Mouse (Mus musculus) A20 (cell line): ENCODE results near the gene Olfr1308.

ENCODE experiments used
- DNase-seq: peaks from one replicate; pipeline ENCODE4 v3.0.0-alpha.2; 2011; ENCODE audit warnings: low read depth, low spot score

Gene Olfr1308

GRCm38 (mm10) chr2:111964844-111965243, at the start of gene Olfr1308:
TSS of gene Olfr1308 (minus strand) at chr2:111964944.
- DNase-seq = no peak

GRCm38 (mm10) chr2:112012608-112013007, 47.9 kb upstream of the Olfr1308 start, which contains the start of gene Olfr1310:
TSS of gene Olfr1310 (minus strand) at chr2:112012708.
- no peak for DNase-seq

GRCm38 (mm10) chr2:111990181-111990580, 25.4 kb upstream of the Olfr1308 start, which contains the start of gene Olfr1309:
TSS of gene Olfr1309 (minus strand) at chr2:111990281.
- no peak for DNase-seq

GRCm38 (mm10) chr2:111949340-111949739, 15.4 kb downstream of the Olfr1308 start, which contains the start of gene Olfr1307:
TSS of gene Olfr1307 (minus strand) at chr2:111949440.
- DNase-seq = no peak

- DNase-seq = no peak
Measured at GRCm38 (mm10) chr2:111916171-111916570, 48.6 kb downstream of the Olfr1308 start, which contains the start of gene Olfr1306. TSS of gene Olfr1306 (minus strand) at chr2:111916271.
